Mouse (Mus musculus): Measurements from ENCODE around the gene Fhit.

Fhit gene

DNA sequence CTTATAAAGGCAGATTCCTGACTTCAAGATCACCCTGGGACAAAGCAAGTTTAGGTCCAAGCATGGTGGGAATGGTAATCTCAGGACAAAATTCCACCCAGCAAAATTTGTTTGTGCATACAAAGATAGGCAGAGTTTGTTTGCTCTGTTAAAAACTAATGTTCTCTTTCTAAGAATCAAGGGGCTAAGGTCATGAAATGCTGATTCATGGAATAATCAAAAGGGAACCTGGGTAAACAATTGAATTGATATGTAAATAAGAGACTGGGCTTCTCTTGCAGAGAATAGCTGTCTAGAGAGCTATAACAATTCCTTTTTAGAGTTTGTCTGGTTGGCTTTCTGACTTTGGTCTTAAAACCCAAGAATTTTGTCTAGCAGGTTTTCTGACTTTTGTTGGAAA is 647.8 kb downstream of the Fhit start:
- DNase-seq (ENCODE audit: low spot score) = no peak

DNA sequence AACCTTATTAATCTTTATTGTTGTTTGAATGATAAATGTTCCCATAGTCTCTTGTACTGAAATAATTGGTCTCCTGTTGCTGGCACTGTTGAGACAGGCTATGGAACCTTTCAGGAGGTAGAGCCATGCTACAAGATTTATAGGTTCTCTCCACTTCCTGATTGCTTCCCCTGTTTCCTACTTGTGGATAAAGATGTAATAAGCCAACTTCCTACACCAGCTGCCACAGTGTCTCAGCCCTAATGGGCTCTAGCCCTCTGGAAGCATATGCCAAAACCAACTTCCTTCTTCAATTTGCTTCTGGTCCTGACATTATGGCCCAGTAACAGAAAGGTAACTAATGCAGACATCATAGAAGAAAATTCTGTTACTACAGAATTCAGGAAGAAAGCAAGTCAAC is 652.6 kb downstream of the Fhit start:
- no peak for DNase-seq (ENCODE audit: low spot score)

DNA sequence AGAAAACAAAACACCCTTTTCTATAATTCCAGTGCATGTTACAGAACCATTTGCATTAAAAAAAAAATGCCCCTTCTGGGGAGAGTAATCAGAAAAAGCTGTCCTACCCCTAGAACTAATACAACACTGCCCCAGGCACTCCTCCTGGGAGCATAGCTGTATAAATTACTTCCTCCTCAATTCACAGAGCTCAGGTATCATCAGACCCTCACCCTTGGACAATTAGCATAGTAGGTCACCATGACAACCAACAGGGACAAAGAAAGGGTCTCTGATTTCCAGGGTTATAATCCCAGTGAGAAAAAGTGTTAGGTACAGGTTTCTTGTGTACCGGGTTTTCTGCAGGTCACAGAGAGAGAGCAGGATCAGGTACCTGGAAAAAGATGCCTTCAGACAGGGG is 654.3 kb downstream of the Fhit start:
- no peak for DNase-seq (ENCODE audit: low spot score)

DNA sequence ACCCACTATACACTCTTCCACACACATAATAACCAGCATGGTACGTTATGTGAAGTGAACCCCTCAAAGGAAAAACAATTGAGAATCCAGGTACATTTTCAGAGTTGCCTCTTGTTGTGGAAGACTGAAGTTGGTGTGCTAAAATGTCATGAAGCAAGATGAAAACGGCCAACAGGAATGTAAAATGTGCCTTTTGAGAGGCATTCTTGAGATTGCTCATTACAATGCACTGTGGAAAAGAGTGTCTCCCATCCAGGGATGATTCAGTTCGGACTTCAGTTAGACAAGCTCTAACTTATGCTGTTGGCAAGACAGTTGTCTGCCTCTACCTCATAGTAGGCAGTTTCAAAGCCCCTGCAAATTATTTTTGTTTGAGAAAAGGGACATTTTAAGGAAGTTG is 676.0 kb downstream of the Fhit start:
- DNase-seq (ENCODE audit: low spot score) = no peak

DNA sequence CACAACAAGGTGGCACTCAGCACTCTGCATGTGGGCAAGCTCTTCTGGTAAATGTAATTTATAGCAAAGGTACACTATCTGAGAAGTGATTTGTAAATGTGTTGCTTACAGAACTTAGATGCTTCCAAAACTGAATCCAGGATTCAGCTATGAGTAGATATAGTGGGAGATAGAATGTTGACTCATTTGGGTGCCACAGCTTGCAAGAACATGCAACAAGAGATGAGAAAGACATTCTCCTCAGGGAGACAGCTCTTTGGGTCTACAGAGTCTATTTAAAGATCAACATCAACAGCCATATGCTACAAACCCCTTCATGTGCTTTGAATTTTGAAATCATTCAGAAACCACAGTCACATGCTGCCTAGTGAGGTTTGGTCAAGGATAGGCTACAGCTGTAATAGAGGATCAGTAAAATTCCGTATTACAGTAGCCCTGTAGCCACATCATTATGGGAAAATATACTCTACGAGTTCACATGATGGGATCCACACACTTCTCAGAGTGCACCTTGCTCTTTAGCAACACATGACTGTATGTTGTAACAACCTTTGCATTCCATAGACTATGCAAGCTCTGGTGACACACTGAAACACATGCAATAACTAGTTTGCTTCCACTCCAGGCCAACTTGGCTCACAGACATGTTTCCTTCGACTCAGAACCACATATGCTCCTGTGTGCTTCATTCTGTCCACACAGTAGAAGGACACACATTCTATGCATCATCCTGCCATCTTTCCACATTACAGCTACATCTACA is 678.8 kb downstream of the Fhit start:
- DNase-seq (ENCODE audit: low spot score) = no peak

DNA sequence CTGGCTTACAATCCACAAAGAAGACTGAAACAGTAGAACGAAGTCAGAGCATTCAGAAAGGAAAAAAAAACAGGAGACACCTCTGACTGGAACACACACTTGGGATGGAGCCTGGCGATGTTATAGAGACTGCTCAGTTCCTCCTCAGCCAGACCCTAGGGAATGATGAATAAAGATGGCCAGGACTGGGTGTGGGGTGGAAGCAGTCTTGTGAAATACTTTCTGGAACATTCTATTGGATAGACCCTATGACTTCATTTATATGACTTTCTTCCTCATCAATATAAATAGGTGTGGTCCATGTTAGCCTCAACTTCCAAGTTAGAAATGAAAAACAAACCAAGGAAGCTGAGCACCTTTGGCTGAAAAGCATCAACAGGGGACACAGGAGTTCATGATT is 680.5 kb downstream of the Fhit start:
- no peak for DNase-seq (ENCODE audit: low spot score)

DNA sequence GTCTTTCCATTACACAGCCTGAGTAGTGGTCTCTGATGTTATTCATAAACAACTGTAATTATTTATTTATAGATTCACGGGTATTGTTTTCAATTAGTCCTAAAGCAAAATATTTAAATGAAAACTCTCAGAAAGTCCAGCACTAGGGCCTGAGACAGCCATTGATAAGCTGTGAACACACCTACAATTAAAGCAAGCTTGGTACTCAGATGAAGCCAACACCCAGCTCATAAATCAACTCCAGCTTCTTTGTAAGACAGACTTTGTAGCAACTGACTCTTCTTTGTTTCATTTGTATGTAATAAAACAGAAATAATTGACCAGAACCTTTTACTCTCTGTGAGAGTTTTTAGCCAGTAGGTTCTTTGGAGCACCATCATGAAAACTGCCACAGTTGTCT is 681.2 kb downstream of the Fhit start:
- DNase-seq (ENCODE audit: low spot score) = no peak

DNA sequence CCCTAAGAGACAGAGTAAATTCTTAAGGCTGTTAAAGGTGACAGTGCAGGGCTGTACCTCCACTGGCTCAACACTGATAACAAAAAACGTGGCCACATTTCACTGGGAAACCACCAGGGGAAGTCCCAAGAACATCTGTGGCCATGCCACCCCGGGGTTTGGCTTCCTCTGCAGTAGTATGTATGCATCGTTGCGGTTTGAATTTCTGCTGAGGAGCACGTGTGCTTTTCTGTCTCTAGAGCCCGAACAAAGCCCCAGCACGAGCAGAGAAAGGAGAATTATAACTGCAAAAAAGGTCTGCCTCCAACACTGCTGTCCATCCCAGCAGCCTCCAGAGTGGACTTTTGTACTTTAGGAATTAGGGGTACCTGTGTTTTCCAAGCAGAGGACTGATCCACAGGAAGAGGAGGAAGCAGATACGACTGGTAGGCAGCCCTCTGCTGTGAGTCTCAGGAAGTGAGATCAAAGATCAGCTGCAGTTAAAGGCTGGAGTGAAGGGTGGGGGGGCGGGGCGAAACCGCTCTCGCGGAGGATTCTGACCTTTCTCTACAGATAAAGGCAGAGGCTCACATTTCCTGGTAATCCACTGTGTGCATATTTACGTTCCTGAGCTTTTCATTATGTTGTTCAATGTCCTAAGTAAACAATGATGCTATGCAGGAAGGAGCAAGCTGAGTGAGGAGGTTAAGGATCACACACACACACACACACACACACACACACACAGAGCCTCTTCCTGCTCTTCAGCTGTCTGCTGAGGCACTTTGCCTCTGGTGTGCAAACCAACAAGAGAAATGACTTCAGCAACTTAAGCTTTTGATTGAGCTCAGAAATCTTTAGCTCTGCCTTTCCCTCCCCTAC is 708.6 kb downstream of the Fhit start:
- DNase-seq (ENCODE audit: low spot score) = no peak

DNA sequence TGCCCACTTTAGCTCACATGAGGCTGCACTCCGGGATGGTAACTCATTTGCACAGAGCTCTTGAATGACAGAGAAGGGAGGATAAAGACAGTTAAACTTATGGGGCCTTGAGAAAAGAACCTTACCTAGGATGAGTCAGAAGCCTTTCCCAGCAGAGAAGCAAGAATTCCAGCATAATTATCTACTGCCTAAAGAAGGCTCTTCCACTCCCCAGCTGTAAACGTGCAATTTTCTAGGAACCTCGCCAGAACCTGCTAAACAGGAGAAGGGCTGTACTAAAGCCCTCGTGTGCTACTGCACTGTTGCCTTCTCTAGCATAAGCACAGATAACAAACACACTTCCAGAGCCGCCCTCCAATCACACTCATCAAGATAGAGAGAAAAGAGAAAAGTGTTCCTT is 709.6 kb downstream of the Fhit start:
- no peak for DNase-seq (ENCODE audit: low spot score)

DNA sequence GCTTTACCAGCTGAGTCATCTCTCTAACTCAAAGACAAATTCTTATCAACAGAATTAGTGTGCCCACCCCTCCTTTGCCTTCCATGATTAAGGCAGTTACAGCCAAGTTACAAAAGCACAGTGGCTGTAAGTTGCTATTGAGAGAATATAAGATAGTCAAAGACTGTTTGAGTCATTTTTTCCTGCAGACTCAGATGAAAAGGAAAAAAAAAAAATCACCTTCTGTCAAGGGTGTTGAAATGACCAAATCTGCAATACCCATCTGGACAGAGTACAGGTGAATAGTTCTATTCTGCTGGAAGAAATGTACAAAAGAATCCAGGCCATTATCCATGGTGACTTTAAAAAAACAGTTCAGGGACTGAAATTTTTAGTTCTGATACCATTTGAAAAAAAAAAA is 716.5 kb downstream of the Fhit start:
- no peak for DNase-seq (ENCODE audit: low spot score)

DNA sequence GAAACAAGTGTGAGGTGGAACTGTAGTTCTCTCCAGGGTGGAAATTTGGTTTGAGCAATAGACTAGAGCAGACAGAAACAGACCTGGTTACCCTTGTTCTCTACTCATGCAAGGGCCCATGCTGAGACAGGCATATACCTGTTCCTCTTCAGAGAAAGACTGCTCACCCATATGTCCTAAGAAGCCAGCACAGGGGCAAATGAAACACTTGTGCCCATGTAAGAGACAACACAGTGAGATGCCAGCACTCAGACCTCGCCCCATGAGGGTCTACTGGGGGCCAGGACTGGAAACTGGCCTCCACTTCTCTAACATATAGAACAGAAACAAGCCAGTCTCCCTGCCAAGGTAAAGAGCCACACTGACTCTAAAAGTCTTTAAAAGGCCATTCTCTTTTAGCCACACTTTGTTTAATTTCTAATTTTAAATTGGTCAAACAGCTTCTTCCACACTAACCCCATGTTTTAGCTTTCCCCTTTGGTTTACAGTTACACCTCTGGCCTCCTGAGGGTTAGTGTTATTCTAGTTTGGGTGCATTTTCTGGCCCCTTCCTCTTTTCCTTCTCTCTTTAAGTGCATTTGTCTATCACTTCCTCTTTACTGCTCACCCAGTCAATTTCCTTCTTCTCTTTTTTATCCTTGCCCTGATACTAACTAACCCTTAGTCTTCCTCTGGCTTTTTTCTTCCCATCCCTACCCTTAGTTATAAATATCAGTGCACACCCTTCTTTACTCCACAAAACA is 722.7 kb downstream of the Fhit start:
- DNase-seq (ENCODE audit: low spot score) = no peak

DNA sequence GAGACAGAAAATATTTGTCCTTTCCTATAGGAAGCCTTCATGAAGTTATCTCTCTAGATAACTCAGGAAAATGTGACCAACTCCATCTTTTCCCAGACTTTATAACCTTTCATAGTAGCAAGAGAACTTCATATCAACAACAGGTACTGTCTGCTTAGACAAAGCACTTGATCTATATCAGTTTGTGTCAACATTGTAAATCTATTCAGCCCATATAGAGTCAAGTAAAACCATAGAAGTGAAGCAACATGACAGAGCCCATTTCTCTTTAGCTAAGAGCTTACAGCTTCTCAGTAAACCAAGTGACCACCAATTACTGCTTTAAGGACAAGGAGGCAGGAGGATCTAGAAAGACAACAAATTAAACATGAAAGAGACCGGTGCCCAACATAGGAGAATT is 725.6 kb downstream of the Fhit start:
- DNase-seq (ENCODE audit: low spot score) = no peak

DNA sequence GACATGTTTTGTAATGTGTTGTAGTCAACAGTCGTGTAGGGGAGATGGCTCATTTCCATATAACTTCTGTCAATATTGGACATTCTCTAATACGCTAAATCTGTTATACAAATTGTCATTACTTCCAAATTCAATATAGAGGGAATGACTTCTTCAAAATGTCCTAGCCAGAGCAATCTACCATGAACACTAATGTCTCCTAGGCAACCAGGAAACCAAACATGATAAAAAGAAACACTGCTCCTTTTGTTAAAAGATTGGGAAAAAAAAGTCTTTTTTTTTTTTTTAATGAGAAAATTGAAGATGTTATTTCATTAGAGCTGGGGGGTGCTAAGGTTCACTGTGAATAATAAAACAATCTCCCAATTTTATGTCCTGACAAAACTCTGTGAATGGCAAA is 729.3 kb downstream of the Fhit start:
- no peak for DNase-seq (ENCODE audit: low spot score)

DNA sequence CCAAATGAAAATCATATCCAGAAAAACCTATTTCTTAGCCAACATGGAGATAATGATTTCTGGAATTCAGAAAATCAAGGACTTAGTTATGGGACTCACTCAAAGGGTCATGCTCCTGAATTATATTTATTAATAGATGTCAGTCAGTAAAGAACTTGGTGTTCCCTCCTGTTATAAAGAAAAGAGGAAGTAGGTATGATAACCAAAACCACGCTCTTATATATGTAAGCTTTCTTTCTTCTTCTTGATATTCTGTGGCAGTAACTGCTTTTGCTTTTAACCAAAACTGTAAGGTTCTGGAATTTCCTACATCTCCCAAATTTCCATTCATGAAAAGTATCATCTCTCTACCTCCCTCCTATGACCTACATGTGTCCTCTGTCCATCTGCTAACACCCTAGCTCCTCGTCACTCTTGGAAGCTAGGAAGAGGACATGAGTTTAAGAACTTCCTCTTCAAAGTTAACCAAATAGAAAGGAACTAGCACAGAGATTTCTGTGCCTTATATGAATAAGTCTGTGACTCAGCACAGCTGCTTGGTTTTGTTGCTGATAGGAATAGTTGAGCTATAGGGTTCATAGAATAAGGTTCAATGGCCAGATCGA is 731.3 kb downstream of the Fhit start:
- no peak for DNase-seq (ENCODE audit: low spot score)

DNA sequence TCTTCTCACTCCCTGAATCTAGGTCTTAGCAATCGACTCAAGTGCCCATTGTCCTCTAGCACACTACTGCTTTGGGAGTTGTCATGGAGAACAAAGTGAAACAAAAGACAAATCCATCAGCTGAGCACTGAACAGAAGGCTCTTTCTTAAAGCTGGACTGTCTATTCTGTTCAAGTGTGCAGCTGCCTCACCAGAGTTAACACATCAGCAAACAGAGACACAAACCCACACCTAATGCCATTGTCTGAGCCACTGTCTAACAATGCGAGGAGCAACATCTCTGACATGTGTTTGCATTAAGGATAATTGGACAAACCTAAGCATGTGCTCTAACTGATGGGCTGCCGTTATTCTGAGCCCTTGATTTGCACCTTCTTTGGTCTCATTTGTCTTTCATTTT is 738.3 kb downstream of the Fhit start:
- DNase-seq (ENCODE audit: low spot score) = no peak

DNA sequence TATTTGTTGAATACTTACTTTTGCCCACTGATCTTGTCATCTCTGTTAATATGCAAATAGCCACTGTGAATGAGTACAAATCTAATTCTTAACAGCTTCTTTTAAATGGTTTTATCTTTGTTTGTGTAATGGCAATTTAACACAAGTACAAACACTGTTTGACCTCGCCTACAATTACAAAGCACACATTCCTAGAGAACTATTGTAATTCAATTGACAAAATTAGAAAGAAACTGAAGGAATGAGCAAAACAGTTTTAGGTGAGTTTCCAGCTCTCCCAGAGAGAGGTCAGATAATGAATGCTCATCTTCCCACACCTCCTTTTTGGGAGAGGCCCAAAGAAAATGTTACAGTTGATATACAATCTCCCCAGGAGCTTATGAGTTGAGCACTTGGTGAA is 739.6 kb downstream of the Fhit start:
- DNase-seq (ENCODE audit: low spot score) = no peak

DNA sequence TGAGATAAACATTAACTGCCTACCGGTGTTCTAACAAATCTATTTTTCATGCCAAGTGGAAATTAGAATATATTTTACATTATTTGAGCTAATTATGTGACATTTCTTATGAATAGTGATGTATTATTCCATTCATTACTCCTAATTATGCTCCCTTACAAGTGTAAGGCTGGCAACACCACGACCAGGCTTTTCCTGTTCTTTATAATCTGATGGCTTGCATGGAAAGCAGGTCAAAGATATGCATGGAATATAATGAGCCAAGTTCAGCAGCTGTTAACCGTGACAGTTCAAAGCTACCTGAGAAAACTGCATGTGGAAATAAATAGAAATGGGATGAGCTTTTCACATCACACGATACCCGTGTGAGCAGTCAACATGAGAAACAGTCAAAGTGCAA is 746.8 kb downstream of the Fhit start:
- no peak for DNase-seq (ENCODE audit: low spot score)

DNA sequence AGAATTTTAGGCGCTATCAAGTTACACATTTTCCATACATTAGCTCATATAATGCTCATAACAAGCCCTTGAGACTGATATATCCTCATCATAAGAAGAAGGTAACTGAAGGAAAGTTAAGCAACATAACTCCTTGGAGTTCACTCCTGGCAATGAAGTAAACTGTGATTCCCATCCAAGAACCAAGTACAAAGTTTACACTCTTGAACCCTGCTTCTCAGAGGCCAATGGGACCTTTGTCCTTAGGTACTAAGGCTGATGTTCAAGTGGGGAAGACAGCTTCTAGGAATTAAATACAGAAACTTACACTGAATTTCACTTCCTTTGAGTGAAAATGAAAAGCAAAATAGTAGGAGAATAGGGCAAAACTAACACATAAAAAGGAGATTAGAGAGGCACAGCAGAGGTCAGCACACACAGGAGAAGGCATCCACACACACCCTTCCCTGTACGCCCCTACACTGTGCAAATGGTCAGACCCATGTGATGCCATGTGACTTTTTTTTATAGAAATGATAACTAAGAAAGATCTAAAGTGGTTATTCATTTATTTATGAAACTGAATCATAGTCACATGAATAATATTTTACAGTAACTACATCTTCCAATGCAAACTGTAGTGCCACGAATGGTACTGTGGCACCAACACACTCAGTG is 752.4 kb downstream of the Fhit start:
- DNase-seq (ENCODE audit: low spot score) = no peak

DNA sequence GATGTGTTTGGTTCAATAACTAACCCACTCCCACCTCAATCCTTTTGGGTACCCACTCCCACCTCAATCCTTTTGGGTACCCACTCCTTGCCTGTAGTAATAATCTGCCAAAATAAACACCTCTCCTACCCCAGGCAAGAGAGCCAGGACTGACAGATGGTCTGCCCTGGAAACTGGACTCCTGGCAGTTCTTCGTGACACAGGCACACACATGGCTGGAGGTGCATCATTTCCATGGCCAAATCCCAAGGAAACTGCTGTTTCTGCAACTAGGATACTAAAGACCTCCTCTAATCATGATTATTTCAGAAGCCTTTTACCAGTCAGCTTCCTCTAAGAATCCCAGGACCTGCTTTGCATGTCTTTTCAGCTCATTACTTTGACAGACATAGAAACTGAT is 756.5 kb downstream of the Fhit start:
- no peak for DNase-seq (ENCODE audit: low spot score)

DNA sequence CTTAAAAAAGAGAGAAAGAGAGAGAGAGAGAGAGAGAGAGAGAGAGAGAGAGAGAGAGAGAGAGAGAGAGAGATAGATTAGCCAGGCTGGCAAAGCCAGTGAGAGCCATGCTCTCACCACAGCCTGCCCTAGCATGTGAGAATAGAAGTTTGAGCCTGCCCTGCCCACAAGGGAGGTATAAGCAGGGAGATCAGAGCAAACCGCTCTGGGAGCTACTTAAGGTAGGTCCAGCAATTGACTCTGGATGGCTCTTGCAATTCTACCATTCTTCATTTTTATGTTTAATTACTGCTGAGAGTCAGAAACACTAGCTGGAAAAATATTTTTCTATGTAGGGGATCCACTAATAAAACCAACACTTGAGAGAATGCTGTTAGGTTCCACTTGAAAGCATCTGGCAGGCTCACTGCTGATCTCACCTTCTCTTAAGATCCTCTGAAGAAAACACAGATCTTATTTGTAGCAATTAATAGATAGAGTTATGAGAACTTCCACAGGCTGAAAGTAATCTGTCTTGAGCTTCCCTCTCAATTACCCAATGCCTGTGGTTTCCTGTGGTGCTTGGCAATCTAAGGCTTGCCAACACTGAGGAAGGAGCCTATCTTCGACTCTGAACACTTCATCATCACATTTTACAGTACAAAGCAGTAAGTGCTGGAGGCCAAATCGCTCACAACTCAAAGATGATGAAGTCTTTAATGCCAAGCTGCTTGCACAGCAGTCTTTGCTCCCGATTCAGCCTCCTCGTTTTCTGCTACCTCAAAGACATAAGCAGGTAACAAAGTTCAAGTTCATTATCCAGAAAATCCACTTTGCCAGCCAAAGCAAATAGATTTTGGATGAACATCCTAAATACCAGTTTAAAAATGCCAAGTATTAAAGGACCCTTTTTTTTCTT is 793.8 kb downstream of the Fhit start:
- no peak for DNase-seq (ENCODE audit: low spot score)

DNA sequence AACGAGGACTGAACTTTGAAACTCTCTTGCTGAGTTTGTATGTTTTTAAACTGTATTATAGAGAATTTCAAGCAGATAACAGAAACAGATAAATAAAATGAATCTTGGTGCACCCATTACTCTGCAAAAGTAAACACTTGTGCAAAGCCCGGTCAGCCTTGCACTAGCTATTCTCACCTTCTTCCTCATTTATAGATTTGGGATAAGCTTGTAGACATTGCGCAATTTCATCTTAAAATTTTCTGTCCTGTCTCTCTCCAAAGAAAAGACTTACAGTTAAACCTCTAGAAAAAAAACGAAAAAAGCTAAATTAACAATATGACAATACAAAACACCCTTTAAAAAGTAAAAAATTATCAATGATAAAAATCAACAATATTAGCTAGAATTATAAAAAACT is 795.0 kb downstream of the Fhit start:
- no peak for DNase-seq (ENCODE audit: low spot score)

Measured in testis, postnatal 10 days (tissue).